Mouse (Mus musculus): ENCODE data around the gene Inka1.
"Not testable (repeated sequence)": the region's sequence is repeated elsewhere in the genome, so short reads cannot be mapped to it uniquely, and the experiment has no call there.

Gene Inka1

DNA sequence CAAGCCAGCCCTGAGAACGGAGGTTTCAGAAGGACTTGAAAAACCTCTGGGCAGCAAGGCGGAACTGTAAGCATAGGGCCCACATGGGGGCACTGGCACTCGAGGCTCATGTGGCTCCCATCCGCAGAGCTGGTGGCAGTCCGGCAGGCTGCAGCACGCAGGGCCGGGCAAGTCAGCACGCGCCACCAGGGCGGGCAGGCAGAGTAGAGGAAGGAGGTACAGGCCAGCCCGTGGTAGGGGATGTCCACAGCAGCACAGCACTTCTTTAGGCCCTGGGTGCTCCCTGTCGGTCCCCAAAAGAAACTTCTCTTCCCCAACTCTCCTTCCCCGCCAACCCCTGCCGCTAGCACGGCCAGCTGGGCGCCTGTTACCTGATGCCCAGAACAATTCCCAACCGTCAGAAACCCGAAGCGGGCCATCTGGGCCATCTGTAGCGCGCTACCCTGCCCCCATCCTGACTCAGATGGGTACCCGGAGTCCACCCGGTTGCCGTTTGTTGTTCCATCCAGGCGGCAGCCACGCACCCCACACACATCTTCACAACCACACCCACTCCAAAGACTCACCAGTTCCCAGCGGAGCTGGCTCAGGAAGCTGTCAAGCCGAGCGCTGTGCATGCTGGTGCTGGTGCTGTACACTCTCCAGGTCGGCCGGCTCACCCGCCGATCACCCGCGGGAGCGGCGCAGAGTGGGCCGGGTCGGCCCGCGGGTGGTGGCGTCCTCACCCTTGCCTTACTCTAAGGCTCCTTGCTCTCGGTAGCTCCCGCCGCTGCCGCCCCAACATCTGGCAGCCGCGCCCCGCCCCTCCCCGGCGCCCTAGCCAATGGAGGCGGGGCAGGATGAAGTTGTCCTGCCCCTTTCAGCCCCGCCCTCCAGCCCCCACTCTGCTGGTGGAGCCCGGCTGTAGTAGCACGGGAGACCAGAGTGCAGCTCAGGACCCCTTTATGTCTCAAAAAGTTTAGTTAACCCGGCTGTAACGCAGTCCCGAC is at the start of gene Inka1:
Gene Inka1 (minus strand): TSS at position 749 of the 989 bp plus-strand sequence.
- peak; percentile 66 for DNase-seq (ENCODE audit: low spot score)

DNA sequence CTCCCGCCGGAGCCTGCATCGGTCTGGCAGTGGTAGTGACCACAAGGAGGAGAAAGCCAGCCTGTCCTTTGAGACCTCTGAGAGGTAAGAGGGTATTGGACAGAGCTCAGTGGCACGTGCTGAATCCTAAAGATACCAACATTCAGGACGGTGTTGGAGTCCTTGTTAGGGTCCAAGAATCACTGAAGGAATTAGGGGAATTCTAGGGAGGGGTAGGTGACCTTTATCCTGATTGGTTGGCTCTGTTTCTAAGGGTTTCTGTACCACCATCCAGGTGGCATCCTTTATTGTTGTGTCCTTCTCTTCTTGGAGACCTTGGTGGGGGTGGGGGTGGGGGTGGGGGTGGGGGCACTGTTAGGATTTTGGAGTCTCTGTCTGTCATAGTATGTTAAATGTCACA is 46.4 kb upstream of the Inka1 start:
- DNase-seq (ENCODE audit: low spot score): no peak

DNA sequence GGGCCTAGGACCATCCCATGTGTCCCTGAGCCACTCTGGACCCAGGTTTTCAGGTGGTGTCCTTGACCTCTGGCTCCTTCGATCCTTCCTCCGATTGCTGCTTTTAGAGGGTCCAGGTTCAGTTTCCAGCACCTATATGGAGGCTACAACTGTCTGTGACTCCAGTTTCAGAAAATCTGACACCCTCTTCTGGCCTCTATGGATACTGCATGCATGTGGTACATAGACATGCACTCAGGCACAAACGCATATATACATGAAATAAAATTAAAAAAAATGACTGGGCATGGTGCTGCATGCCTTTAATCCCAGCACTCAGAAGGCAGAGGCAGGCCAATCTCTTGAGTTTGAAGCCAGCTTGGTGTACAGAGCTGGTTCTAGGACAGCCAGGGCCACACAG is 42.2 kb upstream of the Inka1 start:
- no peak for DNase-seq (ENCODE audit: low spot score)

DNA sequence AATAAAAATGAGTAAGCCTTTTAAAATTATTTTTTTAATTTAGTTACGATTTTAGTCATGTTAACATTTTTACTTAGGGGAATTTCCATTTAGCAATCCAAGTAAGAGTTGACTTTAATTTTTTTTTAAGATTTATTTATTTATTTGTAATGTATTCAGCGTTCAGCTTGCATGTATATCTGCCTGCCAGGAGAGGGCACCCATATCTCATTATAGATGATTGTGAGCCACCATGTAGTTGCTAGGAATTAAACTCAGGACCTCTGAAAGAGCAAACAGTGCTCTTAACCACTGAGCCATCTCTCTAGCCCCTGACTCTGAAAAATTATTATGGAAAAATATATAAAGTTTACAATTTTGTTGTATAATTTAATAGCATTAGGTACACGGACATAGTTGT is 40.9 kb upstream of the Inka1 start:
- DNase-seq (ENCODE audit: low spot score): no peak

DNA sequence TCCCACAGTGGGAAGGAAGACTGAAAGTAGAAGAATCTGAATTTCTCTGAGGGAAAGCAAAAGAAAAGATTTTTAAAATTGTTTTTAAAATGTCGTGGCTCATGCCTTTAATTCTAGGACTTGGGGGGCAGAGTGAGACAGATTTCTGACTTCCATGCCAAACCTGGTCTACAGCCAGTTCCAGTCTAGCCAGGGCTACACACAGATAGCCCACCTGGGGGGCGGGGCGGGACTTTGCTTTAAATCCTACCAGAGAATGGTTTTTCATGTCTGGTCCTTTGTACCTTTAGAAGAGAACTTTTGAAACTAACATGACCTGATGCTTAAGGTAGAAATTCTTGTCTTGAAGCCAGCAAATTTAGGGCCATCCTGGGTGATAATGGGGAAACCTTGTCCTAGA is 37.5 kb upstream of the Inka1 start:
- DNase-seq (ENCODE audit: low spot score): no peak

DNA sequence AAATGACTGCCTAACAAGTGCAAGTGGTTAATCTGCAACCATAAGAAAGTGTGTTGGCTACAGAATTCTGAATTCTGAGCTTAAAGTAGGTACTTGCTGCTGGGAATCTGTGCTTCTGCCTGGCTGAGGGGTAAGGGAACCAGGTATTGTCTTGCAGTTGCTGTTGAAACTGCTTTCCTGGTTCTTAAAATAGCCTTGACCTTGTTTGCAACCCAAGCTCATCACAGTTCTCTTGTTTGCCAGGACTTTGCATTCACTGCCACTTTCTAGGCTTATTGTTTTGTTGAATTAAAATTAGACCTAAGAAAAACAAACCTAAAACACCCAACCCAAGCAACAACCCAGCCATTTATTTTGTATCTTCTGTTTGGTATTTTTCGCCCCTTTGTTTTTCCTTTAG is 35.1 kb upstream of the Inka1 start:
- no peak for DNase-seq (ENCODE audit: low spot score)

DNA sequence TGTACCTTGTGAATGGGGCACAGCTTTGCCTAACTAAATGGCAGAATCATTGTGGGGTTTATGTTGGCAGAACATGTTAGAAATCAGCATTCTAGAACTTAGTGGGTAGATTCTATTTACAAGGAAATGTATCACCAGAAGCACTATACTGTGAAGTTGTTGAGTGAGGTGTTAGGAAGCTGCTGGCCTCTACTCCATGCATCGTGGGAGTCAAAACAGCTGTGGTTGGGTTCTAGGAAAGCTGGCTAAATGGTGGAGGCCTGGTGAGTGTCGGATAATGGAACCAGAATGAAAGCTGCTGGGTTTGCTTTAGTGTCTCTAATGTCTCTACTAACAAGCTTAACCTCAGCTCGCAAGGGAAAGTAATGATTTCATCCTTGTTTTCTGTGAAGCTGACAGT is 31.4 kb upstream of the Inka1 start:
- no peak for DNase-seq (ENCODE audit: low spot score)

DNA sequence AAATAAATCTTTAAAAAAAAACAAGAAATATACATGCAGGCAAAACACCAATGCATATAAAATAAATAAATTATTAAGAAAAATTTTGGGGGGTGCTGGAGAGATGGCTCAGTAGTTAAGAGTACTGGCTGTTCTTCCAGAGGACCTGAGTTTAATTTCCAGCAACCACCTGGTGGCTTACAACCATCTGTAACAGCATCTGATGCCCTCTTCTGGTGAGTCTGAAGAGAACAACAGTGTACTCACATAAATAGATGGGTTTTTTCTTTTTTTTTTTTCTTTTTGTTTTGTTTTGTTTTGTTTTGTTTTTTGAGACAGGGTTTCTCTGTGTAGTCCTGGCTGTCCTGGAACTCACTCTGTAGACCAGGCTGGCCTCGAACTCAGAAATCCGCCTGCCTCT is 27.9 kb upstream of the Inka1 start:
- not testable (repeated sequence) for DNase-seq (ENCODE audit: low spot score)

DNA sequence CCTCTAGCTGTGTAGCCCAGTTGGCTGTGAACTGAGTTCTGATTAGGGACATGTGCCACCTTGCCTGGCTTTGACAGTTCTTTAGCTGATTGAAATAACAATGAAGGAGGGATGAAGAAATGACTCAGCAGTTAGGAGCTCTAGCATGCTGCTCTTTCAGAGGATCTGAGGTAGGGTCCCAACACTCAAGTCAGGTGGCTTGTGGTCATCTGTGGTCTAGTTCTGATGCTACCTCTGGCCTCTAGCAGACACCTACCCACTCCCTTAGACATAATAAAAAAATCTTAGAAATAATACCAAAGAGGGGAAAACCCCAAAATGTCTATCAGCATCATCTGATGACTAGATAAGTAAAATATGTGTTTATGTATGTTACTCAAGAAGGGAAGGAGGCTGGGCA is 24.7 kb upstream of the Inka1 start:
- DNase-seq (ENCODE audit: low spot score): no peak

DNA sequence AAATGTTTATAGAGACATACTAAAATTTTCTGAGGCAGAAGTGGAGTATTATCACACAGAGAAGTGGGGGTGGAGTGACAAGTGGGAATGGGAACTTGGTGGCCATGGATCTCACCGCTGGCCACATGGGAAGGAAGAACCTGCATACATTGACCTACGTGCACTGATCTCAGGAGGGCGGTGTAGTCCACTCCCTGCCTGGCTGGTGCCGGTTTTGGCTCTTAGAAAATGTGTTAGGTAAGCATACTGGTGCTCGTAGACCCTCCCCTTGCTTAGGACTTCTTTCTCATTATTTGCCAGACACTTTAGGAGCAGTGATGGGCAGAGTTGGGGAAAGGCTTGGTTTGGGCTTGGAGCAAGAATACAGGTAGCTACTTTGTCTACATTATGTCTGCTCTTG is 22.4 kb upstream of the Inka1 start:
- DNase-seq (ENCODE audit: low spot score): no peak

DNA sequence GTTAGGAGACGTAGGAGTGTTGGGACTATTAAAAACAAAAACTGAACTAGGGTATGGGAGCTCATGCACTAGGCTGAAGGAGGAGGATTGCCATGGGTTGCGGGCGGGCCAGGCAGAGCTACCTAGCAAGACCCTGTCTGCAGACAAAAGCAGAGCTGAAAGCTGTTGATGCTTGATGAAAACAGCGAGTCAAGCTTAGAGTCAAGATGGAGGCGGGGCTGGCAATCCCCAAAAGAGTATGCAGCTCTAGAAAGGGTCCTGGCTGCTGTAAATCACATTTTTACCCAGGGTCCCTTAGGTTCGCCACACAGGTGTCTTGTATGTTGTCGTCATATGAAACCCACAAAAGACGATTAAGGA is 17.8 kb upstream of the Inka1 start:
- no peak for DNase-seq (ENCODE audit: low spot score)

DNA sequence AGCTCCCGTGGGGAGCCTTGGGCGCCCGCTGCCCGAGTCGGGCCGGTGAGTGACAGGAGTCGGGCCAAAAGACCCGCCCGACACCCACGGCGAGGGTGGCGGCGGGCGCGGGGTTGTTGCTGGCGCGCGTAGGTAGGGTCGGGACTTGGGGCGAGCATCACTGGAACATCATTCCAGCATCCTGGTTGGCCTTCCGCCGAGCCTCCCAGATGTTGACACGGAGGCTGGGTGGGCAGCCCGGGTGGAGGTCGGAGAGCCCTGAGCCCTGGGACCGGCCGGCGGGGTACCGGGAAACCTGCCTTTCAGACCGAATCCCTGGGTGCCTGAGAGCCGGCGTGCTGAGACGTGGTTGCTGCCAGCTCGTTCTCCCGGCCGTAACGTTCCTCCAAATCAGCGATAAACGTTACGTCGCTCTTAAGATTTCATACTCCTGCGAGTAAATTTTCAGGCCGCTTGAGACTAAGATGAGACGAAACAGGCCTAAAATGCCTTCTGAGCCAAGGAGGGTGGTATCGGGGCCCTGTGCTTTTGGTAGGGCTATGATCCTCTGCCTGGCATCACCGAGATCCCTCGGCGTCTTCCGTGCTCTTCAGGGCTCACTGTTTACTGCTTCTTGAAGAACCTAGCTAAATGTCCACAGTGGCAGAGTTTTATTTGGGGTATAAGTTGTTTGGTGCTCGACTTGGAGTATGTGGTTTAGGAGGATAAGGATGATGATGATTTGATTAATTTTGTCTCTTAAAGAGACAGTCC is 17.3 kb upstream of the Inka1 start:
- no peak for DNase-seq (ENCODE audit: low spot score)

DNA sequence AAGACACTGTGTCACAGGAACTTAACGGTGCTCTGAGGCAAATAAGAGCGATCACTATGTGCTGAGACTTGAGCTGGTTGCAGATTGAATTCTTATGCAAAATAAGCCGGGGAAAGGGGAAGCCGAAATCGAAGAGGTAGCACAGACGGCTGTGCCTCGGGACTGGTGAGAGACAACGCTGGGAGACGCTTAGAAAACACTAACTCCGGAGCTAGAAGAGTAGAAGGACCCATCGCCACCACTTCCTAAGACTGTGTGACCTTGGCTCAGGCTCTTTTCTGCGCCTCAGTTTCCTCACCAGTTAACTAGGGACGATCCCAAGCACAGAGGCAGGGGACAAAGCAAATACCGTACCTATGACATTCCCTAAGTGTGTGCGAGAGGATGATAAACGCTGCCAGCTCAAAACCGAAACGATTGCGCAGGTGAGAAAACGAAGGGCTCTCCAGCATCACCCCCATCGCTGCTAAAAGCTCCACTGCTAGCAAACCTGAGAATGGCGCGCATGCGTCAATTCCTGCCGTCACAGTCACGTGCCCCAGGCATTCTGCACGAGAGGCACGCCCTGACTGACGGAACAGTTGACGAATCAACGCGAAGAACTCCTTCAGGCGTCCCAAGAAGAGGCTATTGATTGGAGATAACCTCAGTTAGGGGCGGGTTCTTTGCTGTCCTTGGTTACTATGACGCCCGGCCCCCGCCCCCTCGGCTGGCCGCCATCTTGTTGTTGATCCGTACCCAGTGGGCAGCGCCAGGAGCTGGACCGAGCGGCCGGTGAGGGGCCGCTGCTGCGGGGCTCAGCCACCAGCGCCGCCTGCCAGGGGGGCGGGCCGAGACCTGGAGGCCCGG is 16.5 kb upstream of the Inka1 start, which contains the start of gene Ip6k1:
Gene Ip6k1 (plus strand): TSS at position 580 of the 849 bp plus-strand sequence.
- DNase-seq (ENCODE audit: low spot score): peak; percentile 99

DNA sequence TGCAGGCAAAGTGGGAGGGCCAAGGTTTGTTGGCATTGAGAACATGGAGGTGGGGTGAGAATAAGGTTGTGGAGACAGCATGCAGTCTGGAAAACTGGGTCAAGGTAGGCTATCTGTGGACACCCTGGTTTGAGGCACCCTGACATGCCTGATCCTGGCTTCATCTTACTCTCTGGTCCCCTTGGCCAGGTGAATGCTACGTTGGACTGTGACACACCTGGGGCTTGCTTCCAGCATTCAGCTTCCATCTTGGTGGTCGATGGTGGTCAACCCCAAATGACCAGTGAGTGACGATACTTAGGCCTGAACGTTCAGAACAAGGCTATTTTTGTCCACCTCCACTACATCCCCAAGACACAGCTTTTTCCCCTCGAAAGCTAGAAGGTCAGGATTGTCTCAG is 10.4 kb upstream of the Inka1 start, which contains the start of gene Gm20662:
Gene Gm20662 (plus strand): TSS at position 301 of the 400 bp plus-strand sequence.
- no peak for DNase-seq (ENCODE audit: low spot score)

DNA sequence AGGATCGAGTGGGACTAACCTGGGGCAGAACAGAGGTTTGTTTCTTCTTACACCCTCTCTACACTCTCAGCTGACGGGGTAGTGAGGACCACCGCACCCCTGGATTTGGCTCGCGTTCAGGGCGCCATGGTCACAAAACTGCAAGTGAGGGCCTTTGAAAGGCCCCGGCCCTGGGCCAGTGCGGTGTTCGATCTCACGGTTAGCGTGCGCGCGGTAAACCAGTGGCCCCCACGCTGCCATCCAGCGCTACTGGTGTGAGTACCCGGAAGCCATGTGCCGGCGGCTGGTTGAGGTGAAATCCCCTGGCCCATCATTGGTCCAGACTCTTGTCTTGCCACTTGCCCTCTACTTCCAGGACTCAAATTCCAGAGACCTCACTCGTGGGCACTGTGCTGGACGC is 9.8 kb upstream of the Inka1 start:
- no peak for DNase-seq (ENCODE audit: low spot score)

DNA sequence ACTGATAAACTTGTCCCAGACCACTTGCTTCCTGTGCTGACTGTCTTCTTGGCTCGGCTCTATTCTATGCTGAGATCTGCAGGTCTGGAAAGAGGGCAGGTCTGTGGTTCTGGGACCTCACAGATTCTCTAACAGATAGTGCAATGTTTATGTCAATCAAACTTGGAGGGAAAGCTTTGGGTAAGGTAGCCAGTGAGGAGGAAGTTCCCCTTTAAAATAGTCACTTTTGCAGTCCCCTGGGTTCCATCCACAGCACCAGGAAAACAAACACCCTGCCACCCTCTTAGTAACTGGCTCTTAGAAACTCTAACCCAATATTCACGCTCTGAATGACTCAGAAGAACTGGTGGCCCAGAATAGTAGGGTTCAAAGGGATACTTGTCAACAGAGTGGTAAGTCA is 8.8 kb upstream of the Inka1 start:
- no peak for DNase-seq (ENCODE audit: low spot score)

DNA sequence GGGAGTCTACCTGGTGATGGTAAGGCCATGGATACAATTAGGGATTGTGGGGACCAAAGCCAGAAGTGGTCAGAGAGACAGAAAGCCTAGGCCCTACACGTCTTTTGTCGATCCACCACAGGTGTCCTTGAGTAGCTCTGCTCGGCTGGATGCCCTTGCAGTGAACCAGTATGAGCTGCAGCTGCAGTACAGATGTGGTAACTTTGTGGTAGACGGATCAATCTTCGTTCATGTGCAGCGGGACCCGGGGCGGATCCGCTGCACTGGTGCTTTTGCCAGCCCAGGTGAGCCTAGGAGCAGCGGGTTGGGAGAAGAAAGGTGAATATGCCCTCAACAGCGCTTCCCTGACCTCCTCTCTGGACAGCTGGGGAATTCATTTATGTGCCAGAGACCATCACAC is 7.3 kb upstream of the Inka1 start:
- no peak for DNase-seq (ENCODE audit: low spot score)

DNA sequence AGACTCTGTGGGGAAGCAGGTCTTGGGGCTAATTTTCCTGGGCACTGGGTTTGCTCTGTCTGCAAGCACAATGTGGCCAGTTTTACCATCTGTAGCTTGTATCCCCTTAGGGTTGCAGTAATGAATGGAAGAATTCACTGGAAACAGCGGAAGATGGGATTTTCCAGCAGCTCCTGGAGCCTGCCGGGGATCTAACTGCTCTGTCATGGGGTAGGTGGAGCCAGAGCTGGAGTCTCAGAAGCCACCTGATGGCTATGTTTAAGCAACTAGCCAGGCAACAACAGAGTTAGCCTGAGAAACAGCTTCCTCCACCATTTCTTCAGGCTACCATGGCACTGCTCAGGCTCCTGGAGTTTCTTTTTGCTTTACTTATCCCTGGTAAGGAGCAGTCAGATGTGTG is 6.5 kb upstream of the Inka1 start, which contains the start of gene Cdhr4:
Gene Cdhr4 (plus strand): TSS at position 301 of the 400 bp plus-strand sequence.
- no peak for DNase-seq (ENCODE audit: low spot score)

DNA sequence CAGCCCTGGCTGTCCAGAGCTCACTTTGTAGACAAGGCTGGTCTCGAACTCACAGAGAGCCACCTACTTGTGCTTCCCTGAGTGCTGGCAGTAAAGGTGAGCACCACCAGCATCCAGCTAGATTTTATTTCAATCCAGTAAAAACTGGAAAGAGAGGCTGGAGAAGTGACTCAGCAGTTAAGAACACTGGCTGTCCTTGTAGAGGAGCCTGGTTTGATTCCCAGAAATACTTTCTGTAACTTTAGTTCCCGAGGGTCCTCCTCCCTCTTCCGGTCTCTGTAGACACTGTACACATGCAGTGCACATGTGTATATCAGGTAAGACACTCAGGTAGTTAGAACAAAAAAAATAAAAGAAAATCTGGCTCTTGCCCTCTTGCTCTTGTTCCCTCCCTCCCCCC is 2.3 kb upstream of the Inka1 start:
- no peak for DNase-seq (ENCODE audit: low spot score)

DNA sequence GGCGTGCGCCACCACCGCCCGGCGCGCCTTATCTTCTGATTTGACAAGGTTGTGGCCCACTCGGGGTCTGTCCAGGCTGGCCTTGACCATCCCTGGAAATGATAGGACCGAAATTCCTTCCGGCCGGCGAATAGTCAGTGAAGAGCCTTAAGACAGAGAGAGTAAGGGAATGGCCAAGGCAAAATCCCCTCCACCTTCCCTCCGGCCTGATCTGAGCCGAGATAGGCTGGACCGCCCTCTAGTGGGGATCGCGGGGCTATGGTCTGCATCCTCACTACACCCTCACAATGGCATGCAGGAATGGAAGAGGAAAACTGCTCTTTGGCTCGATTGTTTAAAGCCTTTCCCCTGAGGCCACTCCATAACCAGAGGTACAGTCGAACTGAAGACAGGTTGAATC is 697 bp upstream of the Inka1 start:
- DNase-seq (ENCODE audit: low spot score): peak; percentile 59

DNA sequence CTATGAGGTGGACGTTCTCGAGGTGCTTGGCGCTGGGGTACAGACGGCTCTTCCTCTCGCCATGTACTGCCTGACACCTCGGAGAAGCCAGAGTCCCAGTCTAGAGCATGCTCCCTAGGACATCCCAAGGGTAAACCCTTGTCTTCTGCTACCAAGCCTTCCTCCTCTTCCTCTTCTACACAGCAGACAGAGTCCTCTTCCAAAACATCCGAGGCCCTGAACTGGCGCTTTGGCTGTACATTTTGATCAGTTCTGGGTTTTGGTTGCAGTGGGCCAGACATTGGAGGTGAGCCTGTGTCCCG is 974 bp downstream of the Inka1 start:
- DNase-seq (ENCODE audit: low spot score): no peak

DNA sequence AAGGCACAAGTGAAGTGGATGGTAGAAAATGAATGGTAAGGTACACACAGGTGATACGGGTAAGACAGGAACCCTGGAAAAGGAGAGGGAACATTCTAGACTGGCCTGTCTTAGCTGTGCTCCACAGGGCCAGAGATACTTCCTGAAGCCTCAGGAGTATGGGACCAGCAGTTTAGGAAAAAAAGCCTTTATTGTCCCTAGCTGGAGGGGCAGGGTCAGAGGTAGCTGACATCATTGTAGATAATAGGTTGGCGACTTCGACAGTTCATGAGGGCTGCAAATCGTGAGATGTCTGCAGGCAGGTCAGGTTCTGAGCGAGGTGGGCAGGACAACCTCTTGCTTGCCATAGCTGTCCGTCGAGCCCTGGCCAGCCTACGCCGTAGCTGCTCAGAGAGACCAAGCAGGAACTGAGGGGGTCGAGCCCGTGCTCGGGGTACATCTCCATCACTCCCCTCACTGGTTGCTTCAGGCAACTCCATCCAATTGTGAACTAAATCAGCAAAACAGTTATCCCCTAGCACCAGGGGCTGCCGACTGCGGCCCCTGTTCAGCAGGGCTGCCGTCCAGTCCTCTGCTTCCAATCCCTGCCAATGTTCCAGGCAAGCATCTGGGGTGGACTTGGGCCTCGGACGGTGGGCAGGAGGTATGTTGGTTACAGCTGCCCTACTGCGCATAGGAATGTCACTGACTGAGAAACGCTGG is 1.5 kb downstream of the Inka1 start:
- DNase-seq (ENCODE audit: low spot score): no peak

Data from ovary, postnatal 10 days (tissue).